Mouse (Mus musculus): ENCODE measurements at regions not wholly inside any gene's neighbourhood (a gene's known extent, or its start where the extent isn't known, plus 50 kb on each side); places are given as distances from the start of the nearest gene placed in this dataset. TPM values are rescaled to one million over a fixed set of nuclear protein-coding genes. Genes with fewer than 3 reads are reported as not detected.
A peak's percentile ranks its signal among the peaks of the same experiment; 100 is the strongest.

DNA sequence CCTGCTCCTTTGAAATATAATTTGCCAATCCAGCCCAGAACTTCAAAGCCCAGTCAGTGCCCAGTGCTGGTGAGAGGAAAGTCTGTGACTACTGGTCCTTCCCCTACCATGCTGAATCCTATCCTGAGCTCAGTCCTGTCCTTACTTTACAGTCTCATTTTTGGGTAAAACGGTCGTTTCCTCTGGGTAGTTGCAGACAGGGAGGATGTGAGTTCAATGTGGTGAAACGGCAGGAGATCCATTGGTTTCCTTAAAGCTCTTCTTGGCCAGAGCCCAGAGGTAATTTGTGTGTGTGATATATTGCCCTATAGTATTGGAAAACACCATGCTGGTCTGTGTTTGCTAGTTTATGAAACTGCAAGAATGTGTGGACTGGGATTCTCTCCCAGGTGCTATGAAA, 73.6 kb upstream of the Nrp1 start:
- intact Hi-C loops (cut with DNase I) = no loop called here
- no peak for DNase-seq (ENCODE audit: extremely low spot score in 1 of 2, low spot score in 2 of 2)

DNA sequence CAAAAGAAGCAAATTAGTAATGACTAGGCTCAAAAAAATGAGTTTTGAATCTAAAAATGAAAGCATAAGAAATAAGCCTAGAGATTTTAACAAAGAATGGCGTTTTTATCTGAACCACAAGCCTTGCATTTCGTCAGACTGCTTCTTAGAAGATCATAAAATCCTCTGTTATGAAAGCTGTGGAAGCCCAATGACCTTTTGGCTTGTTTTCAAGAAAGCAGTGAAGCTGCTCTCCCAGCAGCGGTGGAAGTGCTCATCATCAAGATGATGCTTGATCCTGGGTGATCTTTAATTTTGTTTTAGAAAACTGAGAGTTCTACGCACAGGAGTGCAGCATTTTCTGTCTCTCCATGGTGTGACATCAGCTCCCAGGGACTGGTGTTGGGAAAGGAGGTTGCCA, 68.3 kb upstream of the Nrp1 start:
- DNase-seq (ENCODE audit: extremely low spot score in 1 of 2, low spot score in 2 of 2) = no peak
- intact Hi-C loops (cut with DNase I) = no loop called here

- DNase-seq (ENCODE audit: extremely low spot score in 1 of 2, low spot score in 2 of 2) = no peak
- intact Hi-C loops (cut with DNase I) = no loop called here
Observed at GRCm38 (mm10) chr8:128292394-128292793, 66.0 kb upstream of the Nrp1 start.

DNA sequence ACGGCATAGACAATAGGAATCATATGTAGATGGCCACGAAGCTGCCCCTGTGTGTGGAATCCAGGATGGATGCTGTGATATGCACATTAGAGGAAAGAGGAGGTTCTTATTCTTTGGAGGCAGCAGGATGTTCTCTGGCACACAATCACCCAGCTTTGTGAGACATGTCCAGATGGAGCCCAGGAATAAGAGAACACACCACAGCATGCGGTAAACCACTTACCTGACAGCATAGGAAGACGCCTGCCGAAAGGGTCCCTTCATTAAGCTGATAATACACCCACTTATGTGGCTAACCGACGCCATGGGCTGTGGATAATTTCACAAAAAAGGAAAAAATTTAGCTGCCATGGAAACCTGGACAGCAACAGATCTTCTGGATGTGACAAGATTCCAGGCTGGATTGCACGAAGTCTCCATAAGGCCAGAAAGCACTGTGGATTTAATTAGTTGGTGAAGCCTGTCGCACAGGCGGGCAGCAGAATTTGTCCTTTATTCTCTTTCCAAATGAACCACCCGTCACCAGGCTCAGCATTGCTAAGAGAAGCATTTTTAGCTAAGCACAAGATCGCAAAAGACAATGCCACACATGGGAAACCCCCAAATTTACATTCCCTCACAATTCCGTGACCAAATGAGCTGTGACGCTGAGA, 61.5 kb upstream of the Nrp1 start:
- DNase-seq (ENCODE audit: extremely low spot score in 1 of 2, low spot score in 2 of 2) = peak in 1 of 2 experiments; percentile 51
- intact Hi-C loops (cut with DNase I) = no loop called here

- intact Hi-C loops (cut with DNase I) = no loop called here
- no peak for DNase-seq (ENCODE audit: extremely low spot score in 1 of 2, low spot score in 2 of 2)
Observed at GRCm38 (mm10) chr8:128302322-128302721, 56.1 kb upstream of the Nrp1 start.

Small RNA genes in the stretch of these regions (microRNA-seq; reads per million reads assigned to microRNA genes)
- gene Mir21c = not detected

Measured in left cerebral cortex, postnatal 10 days (tissue).